Mouse (Mus musculus): ENCODE measurements around the gene Lpp. TPM values are rescaled to one million over a fixed set of nuclear protein-coding genes. Genes with fewer than 3 reads are reported as not detected.

Lpp gene
- polyA plus RNA-seq, 1 experiment from 2014 or later: 28.3 TPM

GRCm38 (mm10) chr16:24908926-24909325, 515.6 kb downstream of the Lpp start:
- CTCF ChIA-PET: interaction anchor here (0.9 to 1.5 kb wide), 4 partner anchors 8 to 25 kb away, joined by 3 to 4 read pairs (median 4); no protein-coding TSS in a partner anchor
- in situ Hi-C loops (cut with MboI; ENCODE audit: low pct_unique_long_range_greater_than_20kb): loop anchor here (10.0 kb wide), 1 partner anchor 404 kb away; no protein-coding TSS in a partner anchor
- POLR2A ChIA-PET: interaction anchor here (0.5 to 1.0 kb wide), 2 partner anchors 919 to 927 kb away, joined by 3 read pairs; no protein-coding TSS in a partner anchor
- no peaks in the 10 kb centered on the region for H3K27me3 ChIP-seq
- TF ChIP-seq CTCF (IDR thresholded peaks at IDR 0.05): no peak
- DNase-seq (ENCODE audit: low read depth, low spot score): no peak
- peak; percentile 73 for ATAC-seq

DNA sequence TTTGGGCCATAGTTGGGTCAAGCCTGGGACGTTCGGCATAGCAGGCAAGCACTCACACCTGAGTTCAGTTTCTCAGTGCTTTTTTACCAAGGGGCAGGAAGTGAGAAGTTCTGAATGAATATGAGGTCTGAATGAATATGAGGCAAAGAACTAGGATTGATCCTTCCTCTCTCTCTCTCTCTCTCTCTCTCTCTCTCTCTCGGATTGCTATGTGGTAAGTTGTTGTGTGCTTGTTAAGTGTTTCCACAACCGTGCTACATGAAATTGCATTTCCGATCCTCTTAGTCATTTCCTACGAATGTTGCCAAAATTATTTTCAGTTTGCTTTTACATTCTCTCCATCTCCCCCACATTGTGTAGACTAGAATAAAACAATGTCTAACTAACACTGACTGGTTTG, 517.0 kb downstream of the Lpp start:
- TF ChIP-seq CTCF (IDR thresholded peaks at IDR 0.05): no peak
- no peaks in the 10 kb centered on the region for H3K27me3 ChIP-seq
- in situ Hi-C loops (cut with MboI; ENCODE audit: low pct_unique_long_range_greater_than_20kb): no loop called here
- DNase-seq (ENCODE audit: low read depth, low spot score) (no peak), ATAC-seq (no peak)
- ChIA-PET CTCF (interaction anchor here (1.5 to 1.9 kb wide), 2 partner anchors 10 to 20 kb away, joined by 5 to 6 read pairs; no protein-coding TSS in a partner anchor), POLR2A (no interaction called here)

DNA sequence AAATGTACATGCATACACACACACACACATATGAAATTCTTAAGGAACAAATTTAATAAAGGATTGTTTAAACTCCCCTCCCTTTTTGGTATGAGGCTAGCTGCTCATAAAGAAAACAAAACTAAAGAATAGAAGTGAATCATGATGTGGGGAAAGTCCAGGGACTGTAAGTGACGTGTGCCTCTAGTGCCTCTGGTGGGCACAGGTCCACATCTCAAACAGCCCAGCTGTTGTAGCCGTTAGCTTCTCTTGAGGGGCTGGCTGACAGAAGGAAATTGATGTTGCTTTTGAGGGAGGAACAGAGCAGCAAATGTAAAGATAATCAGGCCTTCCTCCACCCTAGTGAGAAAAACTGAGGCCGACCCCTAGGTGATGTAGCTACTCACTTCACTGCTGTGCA, 517.5 kb downstream of the Lpp start:
- H3K27me3 ChIP-seq: no peaks in the 10 kb centered on the region
- in situ Hi-C loops (cut with MboI; ENCODE audit: low pct_unique_long_range_greater_than_20kb): no loop called here
- DNase-seq (ENCODE audit: low read depth, low spot score) (no peak), ATAC-seq (no peak)
- POLR2A ChIA-PET: interaction anchor here (0.7 kb wide), 1 partner anchor 145 kb away, joined by 3 read pairs; no protein-coding TSS in a partner anchor
- CTCF ChIA-PET: interaction anchor here (1.0 to 1.9 kb wide), 3 partner anchors 11 to 34 kb away, joined by 5 to 6 read pairs (median 5); no protein-coding TSS in a partner anchor
- peak; percentile 67 for TF ChIP-seq CTCF (IDR thresholded peaks at IDR 0.05)

- no peak for DNase-seq (ENCODE audit: low read depth, low spot score)
- H3K27me3 ChIP-seq: no peaks in the 10 kb centered on the region
- POLR2A ChIA-PET: no interaction called here
- CTCF ChIA-PET: interaction anchor here (2.1 kb wide), 1 partner anchor 20 kb away, joined by 5 read pairs; no protein-coding TSS in a partner anchor
- in situ Hi-C loops (cut with MboI; ENCODE audit: low pct_unique_long_range_greater_than_20kb): no loop called here
- TF ChIP-seq CTCF (IDR thresholded peaks at IDR 0.05): no peak
- no peak for ATAC-seq
Observed at GRCm38 (mm10) chr16:24912381-24912780, 519.1 kb downstream of the Lpp start.

- ChIA-PET POLR2A (interaction anchor here (1.0 kb wide), 1 partner anchor 35 kb away, joined by 5 read pairs; no protein-coding TSS in a partner anchor), CTCF (interaction anchor here (1.0 to 2.1 kb wide), 4 partner anchors 12 to 151 kb away, joined by 3 to 5 read pairs (median 4); no protein-coding TSS in a partner anchor)
- no peak for ATAC-seq
- DNase-seq (ENCODE audit: low read depth, low spot score): no peak
- H3K27me3 ChIP-seq: no peaks in the 10 kb centered on the region
- in situ Hi-C loops (cut with MboI; ENCODE audit: low pct_unique_long_range_greater_than_20kb): no loop called here
- TF ChIP-seq CTCF (IDR thresholded peaks at IDR 0.05): no peak
Observed at GRCm38 (mm10) chr16:24913021-24913420, 519.7 kb downstream of the Lpp start.

DNA sequence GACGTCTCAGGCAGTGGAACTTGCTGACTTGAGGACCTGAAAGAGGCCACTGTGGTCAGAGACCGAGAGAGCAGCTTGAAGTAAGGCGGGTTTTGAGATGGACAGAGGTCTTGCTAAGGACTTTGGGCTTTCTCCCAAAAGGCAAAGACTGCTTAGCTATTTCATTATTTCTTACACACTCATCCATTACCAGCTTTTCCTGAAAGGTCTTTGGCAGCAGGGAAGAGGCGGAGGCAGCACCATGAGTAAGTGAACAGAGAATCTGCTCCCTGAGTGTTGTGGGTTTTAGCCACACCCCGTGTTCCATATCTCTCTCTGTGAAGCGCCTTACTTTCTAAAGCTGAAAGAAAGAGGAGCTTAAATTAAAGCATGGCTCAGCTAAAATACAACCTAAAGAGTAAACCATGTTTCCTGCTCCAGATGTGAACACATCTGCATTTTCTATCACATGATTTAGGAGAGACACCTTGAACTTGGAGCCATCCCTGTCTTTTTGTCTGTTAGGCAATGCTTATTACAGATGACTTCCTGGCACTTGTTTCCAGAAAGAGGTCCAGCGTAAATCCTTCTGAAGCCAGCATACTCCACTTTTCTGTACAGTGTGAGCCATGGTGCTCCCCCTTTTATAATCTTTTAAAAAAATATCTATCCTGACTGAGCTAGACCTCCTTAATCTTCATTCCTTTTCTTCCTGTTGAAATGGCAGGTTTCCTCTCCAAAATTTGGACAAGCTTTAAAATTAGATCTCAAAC, 520.5 kb downstream of the Lpp start:
- ChIA-PET CTCF (interaction anchor here (1.0 to 2.1 kb wide), 4 partner anchors 13 to 150 kb away, joined by 3 to 5 read pairs (median 4); no protein-coding TSS in a partner anchor), POLR2A (interaction anchor here (0.6 to 1.1 kb wide), 3 partner anchors 36 to 929 kb away, joined by 3 to 5 read pairs (median 4); no protein-coding TSS in a partner anchor)
- DNase-seq (ENCODE audit: low read depth, low spot score) (no peak), ATAC-seq (no peak)
- in situ Hi-C loops (cut with MboI; ENCODE audit: low pct_unique_long_range_greater_than_20kb): no loop called here
- TF ChIP-seq CTCF (IDR thresholded peaks at IDR 0.05): no peak
- no peaks in the 10 kb centered on the region for H3K27me3 ChIP-seq

DNA sequence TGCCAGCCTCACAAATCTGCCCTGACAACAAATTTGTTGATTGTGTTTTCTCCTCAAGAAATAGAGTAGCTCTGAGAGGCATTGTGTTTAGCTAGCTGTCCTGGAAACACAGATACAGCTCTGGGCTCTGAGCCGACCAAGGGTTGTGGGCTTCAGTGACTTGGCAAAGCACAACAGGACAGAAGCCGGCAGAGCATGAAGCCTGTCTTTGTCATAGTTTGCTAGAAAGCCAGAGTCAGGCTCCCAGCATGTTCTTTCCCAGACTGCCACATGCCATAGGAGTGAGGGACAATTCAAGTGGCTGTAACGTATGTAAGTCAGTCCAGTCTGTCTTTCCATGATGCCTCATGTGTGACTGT, 521.1 kb downstream of the Lpp start:
- ChIA-PET CTCF (interaction anchor here (2.0 to 2.1 kb wide), 2 partner anchors 13 to 22 kb away, joined by 5 read pairs; no protein-coding TSS in a partner anchor), POLR2A (interaction anchor here (0.6 to 1.1 kb wide), 2 partner anchors 177 to 929 kb away, joined by 3 to 4 read pairs; no protein-coding TSS in a partner anchor)
- DNase-seq (ENCODE audit: low read depth, low spot score) (no peak), ATAC-seq (peak; percentile 79)
- in situ Hi-C loops (cut with MboI; ENCODE audit: low pct_unique_long_range_greater_than_20kb): no loop called here
- no peaks in the 10 kb centered on the region for H3K27me3 ChIP-seq
- no peak for TF ChIP-seq CTCF (IDR thresholded peaks at IDR 0.05)

DNA sequence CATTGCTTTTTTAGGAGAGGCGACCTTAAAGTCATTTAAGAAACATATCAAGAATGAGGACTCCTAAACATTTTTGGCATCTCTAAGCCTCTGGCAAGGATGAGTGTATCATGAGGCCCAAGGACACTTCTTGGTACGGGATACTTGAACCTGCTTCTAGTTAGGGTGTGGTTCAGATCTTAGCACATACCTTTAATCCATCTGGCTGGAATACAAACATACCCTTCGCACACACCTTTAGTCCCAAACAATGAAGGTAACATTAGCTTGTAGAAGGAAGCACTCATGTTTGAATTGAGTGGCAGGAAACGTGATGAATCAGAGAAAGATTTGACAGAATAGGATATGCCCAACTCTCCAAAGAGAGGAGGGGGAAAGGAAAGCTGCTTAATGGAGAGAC, 522.2 kb downstream of the Lpp start:
- TF ChIP-seq CTCF (IDR thresholded peaks at IDR 0.05): no peak
- no peaks in the 10 kb centered on the region for H3K27me3 ChIP-seq
- no peak for DNase-seq (ENCODE audit: low read depth, low spot score)
- in situ Hi-C loops (cut with MboI; ENCODE audit: low pct_unique_long_range_greater_than_20kb): no loop called here
- POLR2A ChIA-PET: interaction anchor here (0.7 kb wide), 1 partner anchor 419 kb away, joined by 6 read pairs; no protein-coding TSS in a partner anchor
- ATAC-seq: no peak
- CTCF ChIA-PET: interaction anchor here (0.8 kb wide), 1 partner anchor 149 kb away, joined by 4 read pairs; no protein-coding TSS in a partner anchor

- DNase-seq (ENCODE audit: low read depth, low spot score) (no peak), ATAC-seq (no peak)
- in situ Hi-C loops (cut with MboI; ENCODE audit: low pct_unique_long_range_greater_than_20kb): no loop called here
- no peak for TF ChIP-seq CTCF (IDR thresholded peaks at IDR 0.05)
- CTCF ChIA-PET: interaction anchor here (1.2 kb wide), 2 partner anchors 12 to 937 kb away, joined by 3 to 4 read pairs; no protein-coding TSS in a partner anchor
- POLR2A ChIA-PET: no interaction called here
- no peaks in the 10 kb centered on the region for H3K27me3 ChIP-seq
Observed at GRCm38 (mm10) chr16:24919349-24920012, 526.2 kb downstream of the Lpp start.

- ChIA-PET POLR2A (no interaction called here), CTCF (no interaction called here)
- in situ Hi-C loops (cut with MboI; ENCODE audit: low pct_unique_long_range_greater_than_20kb): no loop called here
- DNase-seq (ENCODE audit: low read depth, low spot score): no peak
- H3K27me3 ChIP-seq: no peaks in the 10 kb centered on the region
- no peak for ATAC-seq
- no peak for TF ChIP-seq CTCF (IDR thresholded peaks at IDR 0.05)
Observed at GRCm38 (mm10) chr16:24930070-24930469, 536.8 kb downstream of the Lpp start.
